Mouse (Mus musculus): ENCODE data around the gene Rbms2. TPM values are rescaled to one million over a fixed set of nuclear protein-coding genes. Genes with fewer than 3 reads are reported as not detected.
"Not testable (repeated sequence)": the region's sequence is repeated elsewhere in the genome, so short reads cannot be mapped to it uniquely, and the experiment has no call there.

The Rbms2 gene
- polyA plus RNA-seq, 1 experiment from 2014 or later: 27.0 TPM

GRCm38 (mm10) chr10:128194551-128195461, 14.7 kb upstream of the Rbms2 start:
- peak overlapping the region; percentile 62 for H3K9ac ChIP-seq (ENCODE audit: low read depth, low read length)
- H3K9me3 ChIP-seq (replicated peaks; ENCODE audit: low read length): no peaks in the 10 kb centered on the region
- WGBS: 1% methylated on average over 66 of the region's 79 CpGs
- H3K4me3 ChIP-seq (replicated peaks; ENCODE audit: low read depth, low read length): peak overlapping the region; percentile 53
- peak overlapping the region; percentile 97 for H3K4me2 ChIP-seq (ENCODE audit: low read length)
- 0 out of 2 replicates have a peak, but pooled peaks cover 3% of the 10 kb centered on the region for H3K4me1 ChIP-seq (replicated peaks; ENCODE audit: insufficient read depth, low read length)
- no peaks in the 10 kb centered on the region for H3K36me3 ChIP-seq (ENCODE audit: insufficient read depth, low read length)
- H3K27ac ChIP-seq: no peak overlapping the region
- DNase-seq (ENCODE audit: low spot score) (peak; percentile 41), ATAC-seq (replicated peaks; ENCODE audit: low FRiP score, low read depth) (peak; percentile 81)
- H3K27me3 ChIP-seq (ENCODE audit: insufficient read depth, low read length): no peaks in the 10 kb centered on the region
- TF ChIP-seq CTCF (IDR thresholded peaks at IDR 0.05; ENCODE audit: low read depth): no peak

DNA sequence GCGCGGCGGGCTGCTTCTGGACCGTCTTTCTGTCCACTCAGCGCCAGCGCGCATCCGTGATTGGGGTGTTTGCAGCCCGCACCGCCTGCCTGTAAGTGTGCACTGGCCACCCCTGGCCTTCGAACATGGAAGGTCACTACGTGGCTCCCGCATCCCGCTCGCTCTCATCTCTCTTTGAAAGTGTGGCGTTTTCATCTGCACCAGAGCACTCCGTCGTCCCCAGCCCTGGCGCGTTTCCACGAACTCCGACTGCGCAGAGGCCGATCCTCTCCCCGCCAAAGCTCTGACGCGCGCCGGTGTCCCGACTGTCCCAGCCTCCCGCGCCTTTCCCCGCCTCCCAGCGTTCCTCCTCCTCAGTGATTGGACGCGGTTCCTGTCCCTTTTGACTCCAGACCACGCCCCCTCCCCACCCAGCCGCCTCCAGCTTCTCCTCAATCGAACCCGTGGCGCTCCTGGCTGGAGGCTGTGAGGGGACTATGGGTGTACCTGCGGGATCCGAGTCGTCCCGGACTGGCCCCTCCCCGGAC, 14.0 kb upstream of the Rbms2 start, which contains the start of gene Gls2:
Gls2 (plus strand) TSS at position 434 of the 527 bp plus-strand sequence.
- H3K27ac ChIP-seq: no peak within 1 kb of the TSS
- TF ChIP-seq CTCF (IDR thresholded peaks at IDR 0.05; ENCODE audit: low read depth): no peak
- WGBS: under 1% methylated on average over 46 of the region's 46 CpGs
- peak; percentile 97 for DNase-seq (ENCODE audit: low spot score)
- H3K4me2 ChIP-seq (ENCODE audit: low read length): peak within 1 kb of the TSS; percentile 97
- peak; percentile 94 for ATAC-seq (replicated peaks; ENCODE audit: low FRiP score, low read depth)
- peak within 1 kb of the TSS; percentile 53 for H3K4me3 ChIP-seq (replicated peaks; ENCODE audit: low read depth, low read length)
- H3K4me1 ChIP-seq (replicated peaks; ENCODE audit: insufficient read depth, low read length): 0 out of 2 replicates have a peak, but pooled peaks cover 3% of the 10 kb centered on the region
- no peaks in the 10 kb centered on the region for H3K36me3 ChIP-seq (ENCODE audit: insufficient read depth, low read length)
- H3K9me3 ChIP-seq (replicated peaks; ENCODE audit: low read length): no peaks in the 10 kb centered on the region
- no peaks in the 10 kb centered on the region for H3K27me3 ChIP-seq (ENCODE audit: insufficient read depth, low read length)
- H3K9ac ChIP-seq (ENCODE audit: low read depth, low read length): peak within 1 kb of the TSS; percentile 62

- H3K4me2 ChIP-seq (ENCODE audit: low read length): no peak overlapping the region
- DNase-seq (ENCODE audit: low spot score): no peak
- no peak for TF ChIP-seq CTCF (IDR thresholded peaks at IDR 0.05; ENCODE audit: low read depth)
- WGBS: 86% methylated on average over 6 of the region's 6 CpGs
- no peaks in the 10 kb centered on the region for H3K27me3 ChIP-seq (ENCODE audit: insufficient read depth, low read length)
- no peak overlapping the region for H3K4me3 ChIP-seq (replicated peaks; ENCODE audit: low read depth, low read length)
- H3K36me3 ChIP-seq (ENCODE audit: insufficient read depth, low read length): no peaks in the 10 kb centered on the region
- H3K9ac ChIP-seq (ENCODE audit: low read depth, low read length): no peak overlapping the region
- no peaks in the 10 kb centered on the region for H3K9me3 ChIP-seq (replicated peaks; ENCODE audit: low read length)
- ATAC-seq (replicated peaks; ENCODE audit: low FRiP score, low read depth): no peak
- H3K4me1 ChIP-seq (replicated peaks; ENCODE audit: insufficient read depth, low read length): 0 out of 2 replicates have a peak, but pooled peaks cover 3% of the 10 kb centered on the region
- no peak overlapping the region for H3K27ac ChIP-seq
Observed at GRCm38 (mm10) chr10:128193113-128193512, 13.0 kb upstream of the Rbms2 start.

DNA sequence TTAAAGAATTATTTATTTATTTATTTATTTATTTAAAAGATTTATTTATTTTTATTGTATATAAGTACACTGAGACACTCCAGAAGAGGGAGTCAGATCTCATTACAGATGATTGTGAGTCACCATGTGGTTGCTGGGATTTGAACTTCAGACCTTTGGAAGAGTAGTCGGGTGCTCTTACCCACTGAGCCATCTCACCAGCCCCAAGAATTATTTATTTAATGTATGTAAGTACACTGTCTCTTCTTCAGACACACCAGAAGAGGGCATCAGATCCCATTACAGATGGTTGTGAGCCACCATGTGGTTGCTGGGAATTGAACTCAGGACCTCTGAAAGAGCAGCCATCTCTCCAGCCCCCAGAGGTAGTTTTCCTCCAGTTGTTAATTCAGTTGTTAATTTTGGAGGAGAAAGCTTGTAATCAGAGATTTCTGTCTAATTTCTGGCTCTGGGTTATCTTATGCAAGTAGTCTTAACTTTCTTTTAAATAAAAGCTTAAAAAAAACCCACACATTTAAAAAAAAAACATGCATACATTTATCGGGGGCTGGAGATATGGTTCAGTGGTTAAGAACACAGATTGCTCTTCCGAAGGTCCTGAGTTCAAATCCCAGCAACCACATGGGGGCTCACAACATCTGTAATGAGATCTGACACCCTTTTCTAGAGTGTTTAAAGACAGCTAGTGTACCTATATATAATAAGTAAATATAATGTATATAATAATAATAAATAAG, 12.1 kb upstream of the Rbms2 start:
- H3K9me3 ChIP-seq (replicated peaks; ENCODE audit: low read length); DNase-seq (ENCODE audit: low spot score); H3K36me3 ChIP-seq (ENCODE audit: insufficient read depth, low read length); H3K27me3 ChIP-seq (ENCODE audit: insufficient read depth, low read length); ATAC-seq (replicated peaks; ENCODE audit: low FRiP score, low read depth); H3K27ac ChIP-seq; H3K9ac ChIP-seq (ENCODE audit: low read depth, low read length); H3K4me3 ChIP-seq (replicated peaks; ENCODE audit: low read depth, low read length); H3K4me2 ChIP-seq (ENCODE audit: low read length); H3K4me1 ChIP-seq (replicated peaks; ENCODE audit: insufficient read depth, low read length): not testable (repeated sequence)
- 80% methylated on average over 3 of the region's 3 CpGs for WGBS

GRCm38 (mm10) chr10:128191472-128191871, 11.4 kb upstream of the Rbms2 start:
- DNase-seq (ENCODE audit: low spot score) (no peak), ATAC-seq (replicated peaks; ENCODE audit: low FRiP score, low read depth) (no peak)

DNA sequence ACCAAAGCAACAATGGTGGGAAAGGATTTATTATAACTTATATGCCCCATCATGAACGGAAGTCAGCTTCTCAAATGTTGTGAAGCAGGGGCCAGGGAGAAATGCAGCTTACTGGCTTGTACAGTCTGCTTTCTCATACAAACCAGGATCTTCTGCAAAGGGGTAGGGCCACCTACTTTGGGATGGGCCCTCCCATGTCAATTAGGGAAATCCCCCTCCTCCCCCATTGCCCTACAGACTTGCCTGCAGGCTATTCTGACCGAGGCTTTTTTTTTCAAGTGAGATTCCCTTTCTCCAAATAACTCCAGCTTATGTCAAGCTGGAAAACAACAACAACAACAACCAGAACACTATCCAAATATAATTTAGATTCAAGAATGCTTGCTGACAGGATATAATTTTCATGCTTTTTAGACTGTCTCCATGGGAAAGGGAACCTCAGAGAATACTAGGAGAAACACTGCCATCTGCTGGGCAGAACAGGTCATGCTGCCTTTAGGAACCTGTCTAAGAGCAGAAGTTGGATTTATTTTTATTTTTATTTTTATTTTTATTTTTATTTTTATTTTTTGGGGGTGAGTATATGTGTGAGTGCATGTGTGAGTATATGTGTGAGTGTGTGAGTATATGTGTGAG, 8.3 kb upstream of the Rbms2 start:
- H3K4me2 ChIP-seq (ENCODE audit: low read length): no peak overlapping the region
- TF ChIP-seq CTCF (IDR thresholded peaks at IDR 0.05; ENCODE audit: low read depth): peak; percentile 85
- no peaks in the 10 kb centered on the region for H3K36me3 ChIP-seq (ENCODE audit: insufficient read depth, low read length)
- H3K9ac ChIP-seq (ENCODE audit: low read depth, low read length): no peak overlapping the region
- ATAC-seq (replicated peaks; ENCODE audit: low FRiP score, low read depth) (no peak), DNase-seq (ENCODE audit: low spot score) (peak; percentile 93)
- no peaks in the 10 kb centered on the region for H3K27me3 ChIP-seq (ENCODE audit: insufficient read depth, low read length)
- H3K27ac ChIP-seq: no peak overlapping the region
- no peaks in the 10 kb centered on the region for H3K4me1 ChIP-seq (replicated peaks; ENCODE audit: insufficient read depth, low read length)
- no peaks in the 10 kb centered on the region for H3K9me3 ChIP-seq (replicated peaks; ENCODE audit: low read length)
- WGBS: 35% methylated on average over 2 of the region's 2 CpGs
- no peak overlapping the region for H3K4me3 ChIP-seq (replicated peaks; ENCODE audit: low read depth, low read length)

More at GRCm38 (mm10) chr10:128191472-128191871, 11.4 kb upstream of the Rbms2 start:
- H3K36me3 ChIP-seq (ENCODE audit: insufficient read depth, low read length): no peaks in the 10 kb centered on the region
- no peak overlapping the region for H3K9ac ChIP-seq (ENCODE audit: low read depth, low read length)
- H3K4me1 ChIP-seq (replicated peaks; ENCODE audit: insufficient read depth, low read length): 0 out of 2 replicates have a peak, but pooled peaks cover 3% of the 10 kb centered on the region
- no peak overlapping the region for H3K4me2 ChIP-seq (ENCODE audit: low read length)
- 77% methylated on average over 2 of the region's 2 CpGs for WGBS
- no peaks in the 10 kb centered on the region for H3K9me3 ChIP-seq (replicated peaks; ENCODE audit: low read length)
- no peak for TF ChIP-seq CTCF (IDR thresholded peaks at IDR 0.05; ENCODE audit: low read depth)
- H3K4me3 ChIP-seq (replicated peaks; ENCODE audit: low read depth, low read length): no peak overlapping the region
- no peak overlapping the region for H3K27ac ChIP-seq
- no peaks in the 10 kb centered on the region for H3K27me3 ChIP-seq (ENCODE audit: insufficient read depth, low read length)

All from kidney, postnatal 0 days (tissue).